Mouse (Mus musculus): Measurements from ENCODE around the gene Gm45140. TPM values are rescaled to one million over a fixed set of nuclear protein-coding genes. Genes with fewer than 3 reads are reported as not detected.

The Gm45140 gene
- polyA plus RNA-seq, 1 experiment, result not detected

- no peak for TF ChIP-seq POLR2A (IDR thresholded peaks at IDR 0.05; ENCODE audit: insufficient read depth, low read depth, low read length)
- no peak for TF ChIP-seq CTCF (IDR thresholded peaks at IDR 0.05; ENCODE audit: insufficient read depth, low read depth, low read length)
- no peak overlapping the region for H3K4me3 ChIP-seq (ENCODE audit: insufficient read depth, low read depth, low read length)
- WGBS, result 83% methylated on average over 2 of the region's 2 CpGs
- H3K4me1 ChIP-seq (ENCODE audit: control insufficient read depth, insufficient read depth, low read length), result peaks cover 19% of the 10 kb centered on the region
- H3K27ac ChIP-seq (ENCODE audit: insufficient read depth, low read depth, low read length), result no peak overlapping the region; the same call in 1 of the 2 replicates
Observed at GRCm38 (mm10) chr6:87809144-87809543, 26.5 kb downstream of the Gm45140 start.

- Histone ChIP-seq H3K27ac (ENCODE audit: insufficient read depth, low read depth, low read length) (no peak overlapping the region), H3K4me3 (ENCODE audit: insufficient read depth, low read depth, low read length) (no peak overlapping the region), H3K4me1 (ENCODE audit: control insufficient read depth, insufficient read depth, low read length) (peaks cover 19% of the 10 kb centered on the region)
- WGBS, result 66% methylated on average over 3 of the region's 3 CpGs
- TF ChIP-seq POLR2A (IDR thresholded peaks at IDR 0.05; ENCODE audit: insufficient read depth, low read depth, low read length) (no peak), CTCF (IDR thresholded peaks at IDR 0.05; ENCODE audit: insufficient read depth, low read depth, low read length) (no peak)
Observed at GRCm38 (mm10) chr6:87808521-87808920, 27.1 kb downstream of the Gm45140 start.

- WGBS, result 84% methylated on average over 4 of the region's 4 CpGs
- TF ChIP-seq CTCF (IDR thresholded peaks at IDR 0.05; ENCODE audit: insufficient read depth, low read depth, low read length) (no peak), POLR2A (IDR thresholded peaks at IDR 0.05; ENCODE audit: insufficient read depth, low read depth, low read length) (no peak)
- no peak overlapping the region for H3K4me3 ChIP-seq (ENCODE audit: insufficient read depth, low read depth, low read length)
- no peak overlapping the region for H3K27ac ChIP-seq (ENCODE audit: insufficient read depth, low read depth, low read length)
- peaks cover 19% of the 10 kb centered on the region for H3K4me1 ChIP-seq (ENCODE audit: control insufficient read depth, insufficient read depth, low read length)
Observed at GRCm38 (mm10) chr6:87807735-87808440, 27.7 kb downstream of the Gm45140 start.

DNA sequence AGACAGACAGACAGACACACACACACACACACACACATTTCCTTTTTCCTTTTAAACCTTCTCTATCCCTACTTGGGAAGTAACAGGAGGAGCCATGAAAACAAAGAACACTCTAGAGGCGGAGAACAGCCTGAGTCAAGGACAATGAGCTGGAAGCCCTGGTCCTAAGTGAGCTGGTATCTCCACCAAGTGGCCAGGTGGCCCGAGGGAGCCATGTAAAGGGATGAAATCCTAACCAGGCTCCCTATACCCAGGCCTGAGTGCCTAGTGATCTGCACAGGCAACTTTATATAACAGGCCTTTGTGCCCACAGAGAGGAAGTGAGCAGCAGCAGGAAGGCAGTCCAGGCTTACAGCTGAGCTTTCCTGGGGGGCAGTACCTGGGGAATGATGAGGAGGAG is 28.7 kb downstream of the Gm45140 start:
- TF ChIP-seq CTCF (IDR thresholded peaks at IDR 0.05; ENCODE audit: insufficient read depth, low read depth, low read length), result no peak
- TF ChIP-seq POLR2A (IDR thresholded peaks at IDR 0.05; ENCODE audit: insufficient read depth, low read depth, low read length), result no peak
- WGBS, result 54% methylated on average over 2 of the region's 2 CpGs
- Histone ChIP-seq H3K4me3 (ENCODE audit: insufficient read depth, low read depth, low read length) (no peak overlapping the region), H3K4me1 (ENCODE audit: control insufficient read depth, insufficient read depth, low read length) (peaks cover 16% of the 10 kb centered on the region), H3K27ac (ENCODE audit: insufficient read depth, low read depth, low read length) (no peak overlapping the region)

- TF ChIP-seq POLR2A (IDR thresholded peaks at IDR 0.05; ENCODE audit: insufficient read depth, low read depth, low read length) (no peak), CTCF (IDR thresholded peaks at IDR 0.05; ENCODE audit: insufficient read depth, low read depth, low read length) (no peak)
- Histone ChIP-seq H3K4me3 (ENCODE audit: insufficient read depth, low read depth, low read length) (no peak overlapping the region), H3K27ac (ENCODE audit: insufficient read depth, low read depth, low read length) (no peak overlapping the region), H3K4me1 (ENCODE audit: control insufficient read depth, insufficient read depth, low read length) (peaks cover 16% of the 10 kb centered on the region)
- WGBS, result 84% methylated on average over 2 of the region's 2 CpGs
Observed at GRCm38 (mm10) chr6:87806028-87806427, 29.6 kb downstream of the Gm45140 start.

DNA sequence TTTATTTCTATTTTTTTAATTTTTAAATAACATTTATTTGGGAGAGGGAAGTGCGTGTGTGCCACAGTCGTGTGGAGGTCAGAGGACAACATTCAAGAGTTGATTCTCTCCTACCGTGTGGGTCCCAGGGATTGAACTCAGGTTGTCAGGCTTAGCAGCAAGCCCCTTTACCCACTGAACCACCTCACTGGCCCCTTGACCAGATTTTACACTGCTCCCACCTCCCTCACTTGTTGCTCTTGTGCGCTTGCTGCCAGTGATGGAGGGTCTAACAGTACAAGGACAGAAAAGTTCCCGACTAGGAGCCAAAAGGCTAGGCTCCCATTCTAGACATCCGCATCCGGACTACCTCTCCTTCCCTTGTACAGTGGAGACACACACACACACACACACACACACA is 30.1 kb downstream of the Gm45140 start:
- H3K27ac ChIP-seq (ENCODE audit: insufficient read depth, low read depth, low read length), result no peak overlapping the region
- 91% methylated on average over 7 of the region's 7 CpGs for WGBS
- TF ChIP-seq POLR2A (IDR thresholded peaks at IDR 0.05; ENCODE audit: insufficient read depth, low read depth, low read length), result no peak
- TF ChIP-seq CTCF (IDR thresholded peaks at IDR 0.05; ENCODE audit: insufficient read depth, low read depth, low read length), result no peak
- peaks cover 11% of the 10 kb centered on the region for H3K4me1 ChIP-seq (ENCODE audit: control insufficient read depth, insufficient read depth, low read length)
- no peak overlapping the region for H3K4me3 ChIP-seq (ENCODE audit: insufficient read depth, low read depth, low read length)

DNA sequence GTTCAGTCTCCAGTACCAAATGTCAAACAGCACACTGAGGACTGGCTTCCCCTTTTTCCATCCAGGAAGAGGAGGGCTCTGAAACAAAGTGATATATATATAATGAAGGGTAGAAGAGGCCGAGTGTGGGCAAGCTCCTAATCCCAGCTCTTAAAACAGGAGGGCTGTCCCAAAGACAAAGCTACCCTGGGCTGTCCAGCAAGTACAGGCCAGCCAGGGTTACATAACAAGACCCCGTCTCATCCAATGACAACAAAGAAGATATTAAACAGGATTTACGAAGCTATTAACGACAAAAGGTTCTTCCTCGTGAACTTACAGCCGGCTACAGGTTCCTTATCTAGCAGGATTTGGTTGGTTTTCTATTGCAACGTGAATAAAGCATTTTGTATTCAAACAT is 30.7 kb downstream of the Gm45140 start:
- no peak for TF ChIP-seq CTCF (IDR thresholded peaks at IDR 0.05; ENCODE audit: insufficient read depth, low read depth, low read length)
- Histone ChIP-seq H3K4me3 (ENCODE audit: insufficient read depth, low read depth, low read length) (no peak overlapping the region), H3K4me1 (ENCODE audit: control insufficient read depth, insufficient read depth, low read length) (peaks cover 7% of the 10 kb centered on the region), H3K27ac (ENCODE audit: insufficient read depth, low read depth, low read length) (no peak overlapping the region)
- 81% methylated on average over 7 of the region's 7 CpGs for WGBS

- TF ChIP-seq POLR2A (IDR thresholded peaks at IDR 0.05; ENCODE audit: insufficient read depth, low read depth, low read length), result no peak
- no peak for TF ChIP-seq CTCF (IDR thresholded peaks at IDR 0.05; ENCODE audit: insufficient read depth, low read depth, low read length)
- no peaks in the 10 kb centered on the region; the same call in 1 of the 2 replicates for H3K4me1 ChIP-seq (ENCODE audit: control insufficient read depth, insufficient read depth, low read length)
- no peak overlapping the region for H3K27ac ChIP-seq (ENCODE audit: insufficient read depth, low read depth, low read length)
- 95% methylated on average over 1 of the region's 1 CpGs for WGBS
- H3K4me3 ChIP-seq (ENCODE audit: insufficient read depth, low read depth, low read length), result no peak overlapping the region
Observed at GRCm38 (mm10) chr6:87804036-87804435, 31.6 kb downstream of the Gm45140 start.

- 83% methylated on average over 7 of the region's 7 CpGs for WGBS
Observed at GRCm38 (mm10) chr6:87802462-87802861, 33.1 kb downstream of the Gm45140 start.

More at GRCm38 (mm10) chr6:87802462-87802861, 33.1 kb downstream of the Gm45140 start:
- Histone ChIP-seq H3K4me3 (ENCODE audit: insufficient read depth, low read depth, low read length) (no peak overlapping the region), H3K4me1 (ENCODE audit: control insufficient read depth, insufficient read depth, low read length) (peaks cover 4% of the 10 kb centered on the region; the same call in 1 of the 2 replicates), H3K27ac (ENCODE audit: insufficient read depth, low read depth, low read length) (no peak overlapping the region)
- TF ChIP-seq CTCF (IDR thresholded peaks at IDR 0.05; ENCODE audit: insufficient read depth, low read depth, low read length) (no peak), POLR2A (IDR thresholded peaks at IDR 0.05; ENCODE audit: insufficient read depth, low read depth, low read length) (no peak)

Measured in olfactory bulb, adult 2 months (tissue).